Mouse (Mus musculus) embryonic fibroblast, embryonic 13.5 days (primary cell): ENCODE measurements around the gene Jph4.

Source experiments
- CTCF ChIP-seq: IDR thresholded peaks from 2 replicates; pipeline ENCODE4 v1.5.1; 2011; ENCODE audit warnings: mild to moderate bottlenecking, control low read depth, low read length, moderate library complexity, borderline replicate concordance; ENCODE audit not compliant: insufficient read depth
- POLR2A ChIP-seq: IDR thresholded peaks from 2 replicates; pipeline ENCODE4 v1.6.1; 2011; ENCODE audit warnings: low read depth, mild to moderate bottlenecking, control low read depth, low read length, moderate library complexity

DNA sequence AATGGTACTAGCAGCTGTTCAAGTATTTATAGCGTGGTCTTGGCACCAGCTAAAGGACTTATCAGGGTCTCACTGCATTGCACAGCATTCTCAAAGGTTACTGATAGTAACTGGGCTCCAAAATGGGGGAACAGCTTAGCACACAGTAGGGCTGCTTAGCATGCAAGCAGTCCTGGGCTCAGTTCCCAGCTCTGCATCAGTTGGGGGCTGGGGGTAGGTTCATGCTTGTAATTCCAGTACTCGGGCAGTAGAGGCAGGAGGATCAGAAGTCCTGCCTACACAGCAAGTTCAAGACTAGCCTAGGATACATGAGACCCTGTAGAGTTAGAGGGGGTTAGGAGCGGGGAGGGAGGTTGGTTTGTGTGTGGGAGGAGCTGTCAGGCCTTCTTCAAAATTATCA, 39.8 kb downstream of the Jph4 start:
- TF ChIP-seq CTCF (no peak), POLR2A (no peak)
